Mouse (Mus musculus) MEL (cell line): ENCODE data around the gene Chka. TPM values are rescaled to one million over a fixed set of nuclear protein-coding genes. Genes with fewer than 3 reads are reported as not detected.

Experiments used
- DNase-seq: peaks from one replicate; pipeline ENCODE4 v3.0.0; 2011; ENCODE audit warnings: low read depth, low spot score
- H3K27ac ChIP-seq: 2 replicates; pipeline ENCODE4 v1.5.1; 2012; ENCODE audit warnings: low read depth, mild to moderate bottlenecking, control low read depth, low read length, moderate library complexity; ENCODE audit not compliant: control insufficient read depth
- H3K27me3 ChIP-seq, 2 experiments: fragments of 150-350 bp in 1 of 2; sonication (generic) in 1 of 2; 2 replicates each; pipeline ENCODE4 v1.6.1; 2012; ENCODE audit warnings: low read length in 2 of 2, mild to moderate bottlenecking in 2 of 2, improper control_type of control experiment in 1 of 2, moderate library complexity in 1 of 2; ENCODE audit not compliant: insufficient read depth in 2 of 2, control insufficient read depth in 1 of 2
- H3K36me3 ChIP-seq, 2 experiments: 2 replicates each; pipeline ENCODE4 v1.6.1; 2012 to 2014; ENCODE audit warnings: low read length in 2 of 2, improper control_type of control experiment in 1 of 2, inconsistent platforms in 1 of 2, mild to moderate bottlenecking in 1 of 2; ENCODE audit not compliant: insufficient read depth in 2 of 2, control insufficient read depth in 1 of 2
- H3K4me1 ChIP-seq, 2 experiments: fragments of 150-350 bp in 1 of 2; sonication (generic) in 1 of 2; 2 replicates each; pipeline ENCODE4 v1.6.1; 2012; ENCODE audit warnings: low read length in 2 of 2, improper control_type of control experiment in 1 of 2, mild to moderate bottlenecking in 1 of 2; ENCODE audit not compliant: insufficient read depth in 2 of 2, control insufficient read depth in 1 of 2
- H3K4me3 ChIP-seq, 2 experiments: fragments of 150-350 bp in 1 of 2; sonication (generic) in 1 of 2; 2 replicates each; pipeline ENCODE4 v1.5.1; 2012; ENCODE audit warnings: low read depth in 2 of 2, low read length in 2 of 2, mild to moderate bottlenecking in 2 of 2, moderate library complexity in 2 of 2, control low read depth in 1 of 2, improper control_type of control experiment in 1 of 2; ENCODE audit not compliant: control insufficient read depth in 1 of 2, insufficient read depth in 1 of 2
- H3K79me2 ChIP-seq: 2 replicates; pipeline ENCODE4 v1.6.1; 2012; ENCODE audit warnings: mild to moderate bottlenecking, low read length, moderate library complexity; ENCODE audit not compliant: control insufficient read depth, poor library complexity, insufficient read depth
- H3K9ac ChIP-seq: 2 replicates; pipeline ENCODE4 v1.6.1; 2012; ENCODE audit warnings: low read depth, mild to moderate bottlenecking, control low read depth, low read length, moderate library complexity; ENCODE audit not compliant: control insufficient read depth, poor library complexity, severe bottlenecking
- H3K9me3 ChIP-seq: fragments of 150-350 bp; sonication (generic); replicated peaks from 2 replicates; pipeline ENCODE4 v1.6.1; 2012; ENCODE audit warnings: mild to moderate bottlenecking, low read length, improper control_type of control experiment, moderate library complexity; ENCODE audit not compliant: insufficient read depth
- EP300 ChIP-seq, 2 experiments: IDR thresholded peaks; 2 replicates each; pipeline ENCODE4 v1.6.1; 2011; ENCODE audit warnings: improper control_type of control experiment in 2 of 2, low read length in 2 of 2, low read depth in 1 of 2, mild to moderate bottlenecking in 1 of 2
- ETS1 ChIP-seq: IDR thresholded peaks from 2 replicates; pipeline ENCODE4 v1.6.1; 2012; ENCODE audit warnings: low read depth, mild to moderate bottlenecking, inconsistent platforms, low read length, improper control_type of control experiment, moderate library complexity
- GABPA ChIP-seq: IDR thresholded peaks from 2 replicates; pipeline ENCODE4 v1.6.1; 2012; ENCODE audit warnings: low read depth, mild to moderate bottlenecking, inconsistent platforms, low read length, improper control_type of control experiment, moderate library complexity
- JUND ChIP-seq: IDR thresholded peaks from 2 replicates; pipeline ENCODE4 v1.6.1; 2011; ENCODE audit warnings: low read depth, mild to moderate bottlenecking, improper control_type of control experiment, low read length
- KAT2A ChIP-seq: conservative IDR thresholded peaks from 2 replicates; pipeline ENCODE4 v1.6.1; 2012; ENCODE audit warnings: low read depth, low read length, improper control_type of control experiment, inconsistent platforms
- MAX ChIP-seq: IDR thresholded peaks from 2 replicates; pipeline ENCODE4 v1.6.1; 2011; ENCODE audit warnings: low read length, improper control_type of control experiment
- MXI1 ChIP-seq: IDR thresholded peaks from 2 replicates; pipeline ENCODE4 v1.6.1; 2011; ENCODE audit warnings: mild to moderate bottlenecking, low read depth, low read length, improper control_type of control experiment
- MYB ChIP-seq: IDR thresholded peaks from 2 replicates; pipeline ENCODE4 v1.6.1; 2011; ENCODE audit warnings: mild to moderate bottlenecking, low read depth, low read length, improper control_type of control experiment
- POLR2AphosphoS5 ChIP-seq: IDR thresholded peaks from 2 replicates; pipeline ENCODE4 v1.6.1; 2012; ENCODE audit warnings: low read depth, borderline replicate concordance, mild to moderate bottlenecking, inconsistent platforms, low read length, moderate library complexity, mixed read lengths
- RCOR1 ChIP-seq: IDR thresholded peaks from 2 replicates; pipeline ENCODE4 v1.6.1; 2012; ENCODE audit warnings: low read depth, mild to moderate bottlenecking, inconsistent platforms, low read length, improper control_type of control experiment
- TBP ChIP-seq: IDR thresholded peaks from 2 replicates; pipeline ENCODE4 v1.8.0; 2011; ENCODE audit warnings: low read depth, low read length, improper control_type of control experiment
- USF1 ChIP-seq: IDR thresholded peaks from 2 replicates; pipeline ENCODE4 v1.6.1; 2014; ENCODE audit warnings: low read depth, mild to moderate bottlenecking, inconsistent platforms, low read length, improper control_type of control experiment, moderate library complexity
- ZKSCAN1 ChIP-seq: IDR thresholded peaks from 2 replicates; pipeline ENCODE4 v1.6.1; 2012; ENCODE audit warnings: low read depth, mild to moderate bottlenecking, inconsistent platforms, low read length, improper control_type of control experiment, moderate library complexity
- polyA plus RNA-seq, 2 experiments: library from polyadenylated mRNA; stranded (reverse) in 1 of 2; unstranded in 1 of 2; fragments of >175 nt in 1 of 2; fragments of >200 nt in 1 of 2; gene quantifications; 2 replicates each; pipeline versions ENCODE4 v1.2.1 to v1.2.4; 2012; ENCODE audit warnings: low replicate concordance in 2 of 2, low read depth in 1 of 2; ENCODE audit not compliant: insufficient read length in 2 of 2, insufficient read depth in 1 of 2, missing spikeins in 1 of 2
- total RNA-seq: library from RNA; depleted of rRNA; stranded (reverse); fragments of 300-350 nt; gene quantifications from 2 replicates; pipeline ENCODE4 v1.2.3, GENCODE M21; 2012

Gene Chka
- total and polyA plus RNA-seq, 3 experiments: 12.5 to 21.0 TPM; not detected in 1

DNA sequence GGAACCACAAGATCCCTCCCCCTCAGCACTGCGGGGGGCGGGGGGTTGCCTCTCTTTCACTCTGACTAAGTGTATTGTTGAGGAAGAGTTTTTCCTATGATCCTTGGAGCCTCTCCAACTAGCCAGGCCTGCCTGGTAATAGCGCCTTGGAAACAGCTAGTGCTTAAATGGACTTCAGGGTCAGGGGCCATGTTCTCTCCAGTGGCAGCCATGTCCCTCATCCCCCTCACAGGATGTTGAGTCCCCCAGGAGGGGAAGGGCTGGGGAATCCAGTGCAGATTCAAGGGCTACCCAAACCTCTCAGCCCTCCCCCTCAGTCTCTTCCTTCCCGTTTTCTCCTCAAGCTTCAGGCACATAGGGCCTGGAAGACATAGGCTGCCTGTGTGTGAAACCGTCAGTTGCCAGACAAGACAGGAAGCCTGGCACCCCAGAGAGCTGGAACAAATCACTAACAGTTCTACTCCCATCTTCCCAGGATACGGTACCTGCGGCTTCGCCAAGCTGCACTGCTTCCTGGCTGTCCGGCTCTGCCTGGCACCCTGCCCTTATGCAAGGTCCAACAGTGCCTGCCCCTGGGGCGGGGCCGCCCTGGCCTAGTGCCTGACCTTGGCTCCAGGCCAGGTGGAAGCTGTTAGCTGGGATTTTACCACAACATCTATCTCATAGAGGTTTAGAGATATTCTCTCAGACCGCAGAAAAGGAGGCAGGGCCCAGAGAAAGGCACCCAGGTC, 77.8 kb downstream of the Chka start, which contains the start of gene Aldh3b1:
Gene Aldh3b1 (minus strand): TSS at position 598 of the 731 bp plus-strand sequence.
- Histone ChIP-seq H3K27ac (no peak within 1 kb of the TSS), H3K9me3 (no peaks in the 10 kb centered on the region), H3K79me2 (no peaks in the 10 kb centered on the region), H3K36me3 (peaks cover 0 to 2% of the 10 kb centered on the region in 2 experiments; a peak in 1 of 4 replicates), H3K4me3 (no peak within 1 kb of the TSS), H3K27me3 (no peaks in the 10 kb centered on the region; a peak in 1 of 4 replicates), H3K9ac (no peak within 1 kb of the TSS), H3K4me1 (peaks cover 0 to 18% of the 10 kb centered on the region in 2 experiments; a peak in 2 of 4 replicates)
- peak; percentile 60 for DNase-seq
- TF ChIP-seq MAX (no peak), RCOR1 (peak; percentile 95)

DNA sequence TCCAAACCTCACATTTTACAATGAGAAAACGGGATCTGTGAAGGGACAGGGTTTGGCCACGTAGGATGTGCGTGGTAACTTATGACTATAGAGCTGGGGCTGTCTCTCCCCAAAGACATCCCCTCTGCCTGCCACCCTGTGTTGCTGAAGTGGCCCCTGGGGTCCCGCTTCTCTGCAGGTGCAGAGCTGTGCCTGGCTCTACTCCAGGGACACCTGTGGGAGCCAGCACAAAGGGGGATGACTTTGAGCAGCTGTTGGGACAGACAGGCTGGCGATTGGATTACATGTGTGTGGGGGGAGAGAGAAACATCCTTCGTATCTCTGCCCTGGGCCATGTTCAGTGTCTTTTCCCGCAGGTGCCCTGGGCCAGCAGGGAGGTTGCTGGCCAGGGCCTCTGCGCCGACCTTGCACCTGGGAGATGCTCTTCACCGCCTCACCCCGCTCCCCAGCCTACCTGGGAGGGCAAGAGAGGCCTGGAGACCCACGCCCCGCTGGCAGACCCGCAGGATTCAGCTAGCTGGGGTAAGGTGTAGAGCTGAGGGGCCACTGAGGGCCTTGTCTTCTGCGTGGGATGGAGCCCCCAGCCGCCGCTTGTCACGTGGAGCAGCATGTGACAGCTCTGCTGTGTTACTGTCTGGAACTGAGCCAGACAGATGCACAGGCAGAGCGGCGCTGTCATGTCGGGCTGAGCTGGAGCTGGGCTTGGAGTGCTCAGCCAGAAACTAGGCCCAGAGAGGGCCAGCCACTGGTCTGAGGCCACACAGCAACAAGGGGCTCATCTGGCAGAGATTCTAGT, 78.9 kb downstream of the Chka start:
- H3K4me1 ChIP-seq: peaks cover 0 to 12% of the 10 kb centered on the region in 2 experiments; a peak in 2 of 4 replicates
- no peak for DNase-seq

DNA sequence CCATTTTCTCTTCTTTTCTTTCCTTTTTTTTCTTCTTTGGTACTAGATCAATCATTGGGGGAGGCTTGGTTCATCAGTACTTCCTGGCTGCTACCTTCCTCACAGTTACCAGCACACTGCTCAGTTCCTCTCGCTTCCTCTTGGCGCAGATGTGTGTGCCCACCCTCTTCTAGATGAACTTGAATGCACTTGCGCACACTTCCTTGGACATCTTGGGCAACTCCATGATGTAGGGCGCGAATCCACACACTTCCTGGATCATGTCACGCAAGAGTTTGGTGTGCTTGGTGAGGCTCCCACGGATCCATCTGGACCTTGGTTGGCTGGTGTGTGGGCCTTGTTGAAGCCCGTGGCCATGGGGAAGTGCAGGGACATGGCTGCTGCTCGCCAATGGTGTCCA, 80.1 kb downstream of the Chka start:
- H3K4me1 ChIP-seq: peaks cover 0 to 18% of the 10 kb centered on the region in 2 experiments; a peak in 3 of 4 replicates
- H3K9ac ChIP-seq: no peak overlapping the region
- no peak for TF ChIP-seq KAT2A
- TF ChIP-seq MYB: no peak
- TF ChIP-seq ZKSCAN1: no peak

More for the DNA sequence above, 78.9 kb downstream of the Chka start:
- Histone ChIP-seq H3K9ac (no peak overlapping the region), H3K27me3 (no peaks in the 10 kb centered on the region; a peak in 1 of 4 replicates), H3K36me3 (peaks cover 0 to 2% of the 10 kb centered on the region in 2 experiments; a peak in 1 of 4 replicates), H3K4me3 (no peak overlapping the region)
- TF ChIP-seq MXI1 (no peak), GABPA (no peak), ETS1 (no peak), JUND (no peak), EP300 (IDR thresholded peaks at IDR 0.05; ENCODE audit: low read depth in 1 of 2, low read length in 2 of 2) (no peak), USF1 (peak; percentile 67), KAT2A (no peak), POLR2AphosphoS5 (no peak), TBP (no peak)
- TF ChIP-seq, all 39 proteins: peak for 1
- Histone ChIP-seq H3K27ac (no peak overlapping the region), H3K79me2 (no peaks in the 10 kb centered on the region; the same call in 1 of the 2 replicates), H3K9me3 (no peaks in the 10 kb centered on the region)

More for the DNA sequence above, 80.1 kb downstream of the Chka start:
- H3K79me2 ChIP-seq: no peaks in the 10 kb centered on the region; the same call in 1 of the 2 replicates
- H3K27me3 ChIP-seq: no peaks in the 10 kb centered on the region; a peak in 1 of 4 replicates
- peaks cover 0 to 2% of the 10 kb centered on the region in 2 experiments; a peak in 2 of 4 replicates for H3K36me3 ChIP-seq
- H3K27ac ChIP-seq: no peak overlapping the region
- H3K4me3 ChIP-seq: no peak overlapping the region
- no peaks in the 10 kb centered on the region for H3K9me3 ChIP-seq
- DNase-seq: no peak
